Mouse (Mus musculus): ENCODE measurements around the gene Lurap1. TPM values are rescaled to one million over a fixed set of nuclear protein-coding genes. Genes with fewer than 3 reads are reported as not detected.

Lurap1 gene
- polyA plus RNA-seq, 1 experiment from 2014 or later: 2.2 TPM

Other genes starting within 250 kb of the Lurap1 start
- 0.05 and 0.11 TPM in 2 replicates for gene Dmbx1, start 211.4 kb downstream of the Lurap1 start, polyA plus RNA-seq (2016; fragmentation: Nextera tagmentation; extraction: Ambion mirVana)
- 0.49 and 0.58 TPM in 2 replicates for gene Faah, start 133.4 kb downstream of the Lurap1 start, polyA plus RNA-seq (2016; fragmentation: Nextera tagmentation; extraction: Ambion mirVana)
- 16.5 and 17.8 TPM in 2 replicates for gene Nsun4, start 97.5 kb downstream of the Lurap1 start, polyA plus RNA-seq (2016; fragmentation: Nextera tagmentation; extraction: Ambion mirVana)
- gene Uqcrh, start 76.3 kb downstream of the Lurap1 start, polyA plus RNA-seq (2016; fragmentation: Nextera tagmentation; extraction: Ambion mirVana): 486 and 492 TPM in 2 replicates
- 73.4 and 81.0 TPM in 2 replicates for gene Lrrc41, start 76.1 kb downstream of the Lurap1 start, polyA plus RNA-seq (2016; fragmentation: Nextera tagmentation; extraction: Ambion mirVana)
- gene Rad54l, start 27.6 kb downstream of the Lurap1 start, polyA plus RNA-seq (2016; fragmentation: Nextera tagmentation; extraction: Ambion mirVana): 83.3 and 85.2 TPM in 2 replicates
- 59.2 and 67.7 TPM in 2 replicates for gene Pomgnt1, start 27.5 kb downstream of the Lurap1 start, polyA plus RNA-seq (2016; fragmentation: Nextera tagmentation; extraction: Ambion mirVana)
- gene Tspan1, start 16.3 kb upstream of the Lurap1 start, polyA plus RNA-seq (2016; fragmentation: Nextera tagmentation; extraction: Ambion mirVana): not detected in 2 replicates
- not detected in 2 replicates for gene 1700042G07Rik, start 22.0 kb upstream of the Lurap1 start, polyA plus RNA-seq (2016; fragmentation: Nextera tagmentation; extraction: Ambion mirVana)
- not detected in 2 replicates for gene Gm49337, start 22.0 kb upstream of the Lurap1 start, polyA plus RNA-seq (2016; fragmentation: Nextera tagmentation; extraction: Ambion mirVana)
- gene Pik3r3, start 70.3 kb upstream of the Lurap1 start, polyA plus RNA-seq (2016; fragmentation: Nextera tagmentation; extraction: Ambion mirVana): 26.6 and 45.2 TPM in 2 replicates